Mouse (Mus musculus) spleen, postnatal 10 days (tissue): Measurements from ENCODE around the gene Zdhhc15.
"Not testable (repeated sequence)": the region's sequence is repeated elsewhere in the genome, so short reads cannot be mapped to it uniquely, and the experiment has no call there.

Experiments used
- DNase-seq, 2 experiments: peaks; one replicate each; pipeline ENCODE4 v3.0.0; 2021 to 2022; ENCODE audit warnings: low spot score in 2 of 2

Gene Zdhhc15

GRCm38 (mm10) chrX:104670757-104671549 is at the start of gene Zdhhc15:
Gene Zdhhc15, minus strand, starts transcription at chrX:104671064.
- peak; percentile 41 to 70 for DNase-seq

GRCm38 (mm10) chrX:104707935-104708334 is 37.1 kb upstream of the Zdhhc15 start:
- no peak for DNase-seq

DNA sequence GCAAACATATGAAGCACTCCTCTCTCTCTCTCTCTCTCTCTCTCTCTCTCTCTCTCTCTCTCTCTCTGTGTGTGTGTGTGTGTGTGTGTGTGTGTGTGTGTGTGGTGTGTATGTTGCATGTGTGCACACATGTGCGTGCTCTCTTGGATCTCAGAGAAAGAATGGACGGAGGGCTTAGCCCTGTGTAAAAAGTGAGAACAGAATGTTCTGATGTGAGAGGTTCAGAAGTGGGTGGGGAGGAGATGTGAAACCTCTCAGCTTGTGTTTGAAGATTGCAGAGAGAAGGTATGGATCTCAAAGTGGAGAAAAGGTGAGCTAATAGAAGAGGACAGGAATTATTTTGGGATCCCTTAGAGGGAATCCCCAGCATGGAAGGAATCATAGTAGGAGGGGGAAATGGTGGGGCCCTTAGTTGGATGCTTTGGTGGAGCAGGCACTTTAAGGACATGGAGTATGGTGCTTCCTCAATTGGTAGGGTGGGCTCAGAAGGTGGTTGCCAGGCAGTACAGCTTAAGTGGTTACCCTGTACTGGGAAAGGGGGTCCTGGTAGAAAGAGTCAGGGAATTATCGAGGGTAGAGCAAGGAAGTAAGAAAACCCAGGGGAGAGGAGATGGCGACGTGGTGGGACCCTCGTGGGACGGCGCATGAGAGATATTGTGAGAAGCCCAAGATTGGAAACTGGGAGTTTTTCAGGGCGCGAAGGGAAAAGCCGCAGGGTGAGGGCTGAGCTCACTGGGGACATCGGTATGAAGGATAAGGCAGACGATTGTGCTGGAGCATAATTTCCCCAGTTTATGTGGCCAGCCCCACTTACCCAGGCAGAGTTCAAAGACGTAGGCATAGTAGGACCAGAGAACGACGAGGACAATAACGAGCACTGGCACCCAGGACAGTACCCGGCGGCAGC is 761 bp downstream of the Zdhhc15 start:
- DNase-seq, result peak in 1 of 2 experiments; percentile 12

- no peak for DNase-seq
These were observed 13.9 kb downstream of the Zdhhc15 start for GRCm38 (mm10) chrX:104656976-104657375.

DNA sequence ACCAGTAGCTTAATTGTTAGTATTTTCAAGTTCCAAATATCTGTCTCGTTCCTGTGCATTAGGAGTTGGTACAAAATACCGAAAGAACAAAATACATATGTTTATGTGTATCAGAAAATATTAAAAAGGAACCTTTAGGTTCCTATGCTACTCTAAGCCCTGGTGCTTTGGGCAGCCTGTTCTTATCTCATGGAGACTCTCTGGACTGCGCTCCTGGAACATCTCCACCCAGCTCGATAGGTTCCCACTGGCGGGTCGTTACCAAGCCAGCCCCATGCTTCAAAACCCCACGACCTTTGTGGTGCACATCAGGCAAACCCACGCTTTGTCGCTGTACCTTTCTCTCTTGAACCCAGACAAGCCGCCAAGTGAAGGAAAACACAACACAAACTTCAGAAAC is 58.3 kb downstream of the Zdhhc15 start:
- DNase-seq, result no peak

DNA sequence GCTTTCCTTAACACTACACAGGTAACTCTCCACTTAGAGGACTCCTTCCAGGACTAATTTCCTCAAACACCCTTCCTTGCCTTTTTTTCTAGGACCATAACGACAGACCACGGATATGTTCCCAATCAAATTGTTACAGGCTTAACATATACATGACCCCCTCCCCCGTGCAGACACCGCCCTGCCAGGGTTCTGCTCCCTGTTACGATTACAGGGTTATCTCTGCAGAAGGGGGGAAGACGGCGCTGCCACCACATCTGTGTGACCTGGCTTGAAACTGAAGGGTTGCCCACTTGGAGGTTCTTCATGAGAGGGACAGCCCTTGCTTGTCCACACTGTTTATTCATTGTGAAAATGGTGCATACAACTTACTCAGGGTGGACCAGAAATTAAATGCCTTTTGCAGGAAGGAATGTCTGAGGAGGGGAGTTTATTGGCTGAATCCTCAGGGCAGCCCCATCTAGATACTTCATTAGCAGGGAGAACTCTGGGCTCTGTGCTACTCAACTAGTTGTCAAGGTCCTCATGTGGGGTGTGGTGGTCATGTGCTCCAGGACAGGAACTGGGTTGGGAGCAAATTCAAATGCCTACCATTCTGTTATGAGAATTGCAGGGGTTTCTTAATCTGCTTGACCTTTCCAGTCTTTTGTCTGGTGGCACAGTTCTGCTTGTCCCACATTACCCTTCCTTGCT is 67.0 kb downstream of the Zdhhc15 start:
- not testable (repeated sequence) for DNase-seq

DNA sequence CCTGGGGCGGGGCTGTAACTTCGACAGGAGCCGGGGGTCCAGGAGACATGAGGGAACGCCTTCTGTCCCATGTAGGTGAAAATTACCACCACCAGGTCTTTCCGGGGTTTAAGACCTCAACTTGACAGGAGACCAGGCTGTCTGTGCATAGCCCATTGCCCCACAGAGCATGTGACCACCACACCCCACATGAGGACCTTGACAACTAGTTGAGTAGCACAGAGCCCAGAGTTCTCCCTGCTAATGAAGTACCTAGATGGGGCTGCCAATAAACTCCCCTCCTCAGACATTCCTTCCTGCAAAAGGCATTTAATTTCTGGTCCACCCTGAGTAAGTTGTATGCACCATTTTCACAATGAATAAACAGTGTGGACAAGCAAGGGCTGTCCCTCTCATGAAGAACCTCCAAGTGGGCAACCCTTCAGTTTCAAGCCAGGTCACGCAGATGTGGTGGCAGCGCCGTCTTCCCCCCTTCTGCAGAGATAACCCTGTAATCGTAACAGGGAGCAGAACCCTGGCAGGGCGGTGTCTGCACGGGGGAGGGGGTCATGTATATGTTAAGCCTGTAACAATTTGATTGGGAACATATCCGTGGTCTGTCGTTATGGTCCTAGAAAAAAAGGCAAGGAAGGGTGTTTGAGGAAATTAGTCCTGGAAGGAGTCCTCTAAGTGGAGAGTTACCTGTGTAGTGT is 68.5 kb downstream of the Zdhhc15 start:
- DNase-seq, result not testable (repeated sequence)

- no peak for DNase-seq
These were observed 96.9 kb downstream of the Zdhhc15 start for GRCm38 (mm10) chrX:104573946-104574345.

DNA sequence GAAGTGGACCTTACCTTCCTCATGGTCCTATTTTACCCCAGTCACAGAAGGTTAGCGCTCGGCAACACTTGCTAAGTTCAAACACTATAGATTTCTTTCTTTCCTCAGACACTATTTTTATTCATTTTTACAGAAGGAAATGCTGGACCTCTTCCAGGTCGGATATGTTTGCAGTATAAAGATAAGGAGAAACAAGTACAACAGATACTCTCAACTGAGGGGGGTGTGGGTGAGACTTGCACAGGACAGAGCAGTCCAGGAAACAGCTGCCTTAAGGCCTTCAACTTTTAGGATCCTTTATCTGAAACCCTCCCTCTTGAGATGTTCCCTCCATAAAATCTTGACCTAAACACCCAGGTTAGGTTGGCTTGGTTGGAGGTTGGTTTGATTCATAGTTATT is 103.4 kb downstream of the Zdhhc15 start:
- no peak for DNase-seq

- DNase-seq, result no peak
These were observed 125.6 kb downstream of the Zdhhc15 start for GRCm38 (mm10) chrX:104545283-104545682.

DNA sequence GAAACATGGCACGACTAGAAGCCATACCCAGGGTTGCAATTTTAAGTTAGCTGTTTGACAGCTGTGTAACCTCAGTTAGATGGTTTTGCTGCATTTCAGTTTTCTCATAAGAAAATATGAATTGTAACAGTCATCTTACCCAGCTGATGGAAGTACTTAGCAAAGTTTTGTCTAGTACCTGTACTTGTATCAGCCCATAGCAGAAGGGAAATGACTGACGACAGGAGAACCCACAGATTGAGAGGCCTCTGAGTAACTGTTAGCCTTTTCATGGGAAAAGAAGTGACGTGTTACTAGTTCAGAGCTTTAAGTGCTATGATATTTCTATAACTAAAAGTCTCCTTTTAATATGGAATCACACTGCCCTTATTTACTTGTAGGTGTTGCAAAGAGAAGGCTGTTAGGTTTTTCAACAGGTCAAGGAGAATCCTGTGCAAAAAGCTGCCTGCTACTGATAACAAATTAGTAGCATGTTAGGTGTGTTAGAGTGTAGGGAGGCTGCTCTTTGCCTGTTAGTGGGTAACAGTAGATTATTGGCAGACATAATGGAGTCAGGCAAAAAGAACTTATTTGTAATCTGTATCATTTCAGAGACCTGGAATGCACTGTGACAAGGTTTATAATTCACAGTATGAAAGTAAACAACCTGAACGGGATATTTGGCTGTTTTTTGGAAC is 126.8 kb downstream of the Zdhhc15 start:
- DNase-seq, result no peak

- no peak for DNase-seq
These were observed 128.2 kb downstream of the Zdhhc15 start for GRCm38 (mm10) chrX:104542635-104543034.

DNA sequence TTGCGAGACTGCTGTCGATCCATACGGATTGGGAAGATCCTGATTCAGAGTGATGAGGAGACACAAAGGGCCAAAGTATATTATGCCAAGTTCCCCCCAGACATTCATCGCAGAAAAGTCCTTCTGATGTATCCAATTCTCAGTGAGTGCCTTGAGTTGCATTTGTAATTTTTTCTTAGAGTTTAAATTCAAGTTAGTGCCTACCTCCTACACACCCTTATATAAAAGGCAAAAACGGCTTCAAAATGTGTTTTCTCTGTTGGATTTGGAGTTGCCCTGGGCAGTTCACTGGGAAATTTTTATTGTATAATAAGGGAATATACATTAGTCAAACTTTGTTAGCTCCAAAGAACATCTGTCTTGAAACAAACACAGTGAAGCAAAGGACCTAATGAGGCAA is 169.1 kb downstream of the Zdhhc15 start:
- no peak for DNase-seq

GRCm38 (mm10) chrX:104489626-104490355 is 181.1 kb downstream of the Zdhhc15 start:
- DNase-seq, result no peak

DNA sequence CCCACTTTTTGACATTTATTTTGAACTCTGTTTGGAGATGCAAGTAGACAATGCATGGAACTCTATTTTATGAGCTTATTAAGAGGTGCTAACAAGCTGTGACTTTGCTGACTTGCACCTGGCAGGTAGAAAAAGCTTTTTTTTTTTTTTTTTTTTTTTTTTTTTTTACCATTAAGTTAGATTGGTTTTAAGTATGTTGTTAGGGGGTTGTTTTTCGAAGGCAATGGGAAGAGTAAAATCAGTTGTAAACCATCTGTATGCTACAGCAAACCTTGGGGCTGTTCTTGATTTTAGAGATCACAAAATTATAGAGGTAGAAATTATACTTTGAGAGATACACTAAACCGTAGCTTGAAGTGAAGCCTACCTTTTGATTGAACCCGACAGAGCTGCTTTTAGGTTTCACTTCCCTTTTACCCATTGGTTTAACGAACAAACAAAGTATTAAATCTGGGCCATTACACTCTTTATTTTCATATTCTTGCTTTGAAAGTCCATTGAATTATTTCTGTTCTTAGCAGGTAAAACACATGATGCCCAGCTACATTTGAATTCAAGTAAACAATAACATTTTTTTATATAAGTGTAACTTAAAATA is 181.9 kb downstream of the Zdhhc15 start:
- DNase-seq, result no peak

- no peak for DNase-seq
These were observed 182.8 kb downstream of the Zdhhc15 start for GRCm38 (mm10) chrX:104488036-104488435.
